Mouse (Mus musculus): ENCODE measurements around the gene Ccl4.

DNA sequence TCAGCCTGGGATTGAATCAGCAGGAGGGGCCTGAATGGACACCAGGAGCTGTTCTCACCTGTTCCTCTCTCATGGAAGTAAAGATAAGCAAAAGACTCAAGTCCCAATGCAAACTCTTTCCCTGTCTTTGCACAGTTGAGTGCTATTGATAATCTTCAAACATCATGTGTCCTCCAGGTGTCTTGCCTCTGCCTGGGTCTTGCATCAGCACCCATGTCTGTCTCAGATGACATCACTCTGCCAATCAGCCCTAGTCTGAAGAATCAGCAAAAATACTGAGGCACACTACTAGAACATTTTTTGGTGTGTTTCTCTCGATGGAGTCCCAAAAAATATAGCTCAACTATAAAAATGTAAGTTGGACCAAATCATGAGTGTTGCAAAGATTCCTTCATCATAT lies 29.6 kb downstream of the Ccl4 start:
- no peak for TF ChIP-seq CTCF (IDR thresholded peaks at IDR 0.05; ENCODE audit: borderline replicate concordance, control insufficient read depth, extremely low read depth, insufficient read depth, low read length, poor library complexity)
- TF ChIP-seq POLR2A (IDR thresholded peaks at IDR 0.05; ENCODE audit: control insufficient read depth, extremely low read depth, insufficient read depth, low read length, poor library complexity): no peak
